Mouse (Mus musculus): ENCODE data around the gene Cuedc1.

Cuedc1 gene

DNA sequence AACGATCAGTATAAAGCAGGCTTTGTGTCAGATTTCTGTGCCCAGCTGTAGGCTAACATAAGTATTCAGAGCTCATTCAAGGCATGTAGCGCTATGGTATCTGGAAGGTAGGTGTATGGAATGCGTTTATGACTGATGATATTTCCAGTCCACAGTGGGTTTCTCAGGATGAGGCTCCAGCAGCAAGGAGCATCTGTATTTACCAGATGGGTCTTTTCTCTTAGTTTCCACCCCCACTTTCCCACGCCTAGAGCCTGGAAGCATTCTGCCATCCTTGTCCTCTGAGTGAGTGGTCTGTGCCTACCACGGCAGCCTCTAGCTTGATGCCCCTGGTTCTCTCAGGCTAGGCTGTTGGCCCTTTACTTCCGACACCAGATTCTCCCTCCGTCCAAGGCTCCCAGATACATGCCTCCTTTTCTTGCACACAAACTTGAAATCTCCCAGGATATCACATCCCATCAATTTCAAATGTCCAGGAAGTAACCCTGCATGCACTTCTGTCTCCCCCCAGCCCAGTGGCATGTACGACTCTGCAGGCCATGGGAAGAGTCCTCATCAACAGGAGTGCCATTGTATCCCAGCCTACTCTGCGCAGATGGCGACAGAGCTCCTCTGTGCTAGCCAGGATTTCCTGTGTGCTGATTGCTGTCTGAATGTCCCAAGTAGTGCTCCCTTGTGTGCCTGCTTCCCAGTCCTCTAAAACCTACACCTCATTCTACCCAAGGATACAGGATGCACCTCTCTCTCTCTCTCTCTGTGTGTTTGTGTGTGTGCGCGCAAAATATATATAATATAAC lies 48.6 kb downstream of the Cuedc1 start:
- DNase-seq (ENCODE audit: low spot score in 2 of 2), result peak in 1 of 2 experiments; percentile 44

DNA sequence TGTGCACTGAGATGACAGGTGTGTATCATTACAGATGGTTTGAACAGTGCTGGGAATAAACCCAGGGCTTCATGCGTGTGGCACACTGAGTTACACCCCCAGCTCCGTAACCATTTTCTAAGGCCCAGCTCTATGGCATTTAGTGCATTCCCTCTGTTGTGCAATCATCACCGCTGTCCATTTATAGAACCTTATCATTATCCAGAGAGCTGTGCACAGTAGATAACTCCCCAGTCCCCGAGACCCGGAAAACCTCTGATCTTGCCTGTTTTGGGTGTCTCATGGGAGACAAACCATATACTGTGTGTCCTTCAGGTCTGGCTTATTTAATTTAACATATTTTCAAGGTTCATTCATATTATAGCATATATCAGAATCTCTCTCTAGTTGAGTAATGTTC lies 49.5 kb downstream of the Cuedc1 start:
- DNase-seq (ENCODE audit: low spot score in 2 of 2), result no peak

DNA sequence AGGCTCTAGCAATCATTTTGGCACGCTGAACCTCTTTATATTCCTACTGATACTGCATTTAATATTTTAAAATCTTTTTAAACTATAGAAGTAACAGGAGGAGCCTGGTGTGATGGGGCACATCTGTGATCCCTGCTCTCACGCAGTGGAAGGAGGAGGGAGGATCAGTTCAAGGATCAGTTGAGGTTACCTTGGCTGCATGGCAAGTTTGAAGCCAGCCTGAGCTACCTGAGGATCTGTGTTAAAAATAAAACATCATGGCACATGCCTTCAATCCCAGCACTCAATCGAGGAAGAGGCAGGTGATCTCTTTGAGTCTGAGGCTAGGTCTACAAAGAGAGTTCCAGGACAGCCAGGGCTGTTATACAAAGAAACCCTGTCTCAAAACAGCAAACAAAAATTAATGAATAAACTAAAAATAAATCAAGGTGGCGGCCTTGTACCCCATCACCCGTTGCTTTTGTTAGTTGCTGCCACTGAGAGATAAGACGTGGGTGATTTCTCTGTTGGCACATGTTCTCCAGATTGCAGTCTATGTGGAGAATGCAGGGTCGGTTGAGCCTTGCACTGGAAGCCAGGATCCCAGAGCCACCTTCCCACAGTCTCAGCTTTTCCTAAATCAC lies 50.3 kb downstream of the Cuedc1 start:
- DNase-seq (ENCODE audit: low spot score in 2 of 2), result no peak

DNA sequence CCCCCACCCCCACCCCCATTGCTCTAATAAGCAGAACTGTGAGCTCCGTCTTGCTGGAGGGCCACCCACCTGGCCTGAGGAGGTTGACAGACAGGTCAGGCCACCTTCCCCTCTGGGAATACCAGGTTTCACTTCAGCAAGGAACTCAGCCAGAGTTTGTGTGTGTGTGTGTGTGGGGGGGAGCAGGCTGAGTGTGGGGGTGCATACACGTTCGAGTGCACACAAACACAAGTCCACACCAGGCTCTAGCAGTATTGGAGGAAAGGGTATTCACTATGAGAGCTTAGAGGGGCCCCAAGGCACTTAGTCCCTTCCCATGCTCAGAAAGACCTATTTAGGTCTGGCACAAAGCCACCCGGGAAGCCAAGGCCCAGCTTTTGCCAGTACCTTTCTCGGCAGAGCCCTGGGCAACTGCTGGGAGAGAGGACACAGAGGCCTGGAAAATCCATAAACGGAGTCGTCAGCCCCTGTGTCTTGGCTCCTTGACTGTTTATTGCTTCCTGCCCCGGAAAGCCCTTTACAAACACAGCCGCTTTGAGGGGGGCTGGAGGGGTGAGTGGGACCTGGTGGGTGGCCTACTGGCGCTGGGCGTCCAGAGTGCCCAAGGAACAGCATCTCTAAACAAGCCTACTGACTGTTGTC lies 50.9 kb downstream of the Cuedc1 start:
- peak in 1 of 2 experiments; percentile 32 for DNase-seq (ENCODE audit: low spot score in 2 of 2)

DNA sequence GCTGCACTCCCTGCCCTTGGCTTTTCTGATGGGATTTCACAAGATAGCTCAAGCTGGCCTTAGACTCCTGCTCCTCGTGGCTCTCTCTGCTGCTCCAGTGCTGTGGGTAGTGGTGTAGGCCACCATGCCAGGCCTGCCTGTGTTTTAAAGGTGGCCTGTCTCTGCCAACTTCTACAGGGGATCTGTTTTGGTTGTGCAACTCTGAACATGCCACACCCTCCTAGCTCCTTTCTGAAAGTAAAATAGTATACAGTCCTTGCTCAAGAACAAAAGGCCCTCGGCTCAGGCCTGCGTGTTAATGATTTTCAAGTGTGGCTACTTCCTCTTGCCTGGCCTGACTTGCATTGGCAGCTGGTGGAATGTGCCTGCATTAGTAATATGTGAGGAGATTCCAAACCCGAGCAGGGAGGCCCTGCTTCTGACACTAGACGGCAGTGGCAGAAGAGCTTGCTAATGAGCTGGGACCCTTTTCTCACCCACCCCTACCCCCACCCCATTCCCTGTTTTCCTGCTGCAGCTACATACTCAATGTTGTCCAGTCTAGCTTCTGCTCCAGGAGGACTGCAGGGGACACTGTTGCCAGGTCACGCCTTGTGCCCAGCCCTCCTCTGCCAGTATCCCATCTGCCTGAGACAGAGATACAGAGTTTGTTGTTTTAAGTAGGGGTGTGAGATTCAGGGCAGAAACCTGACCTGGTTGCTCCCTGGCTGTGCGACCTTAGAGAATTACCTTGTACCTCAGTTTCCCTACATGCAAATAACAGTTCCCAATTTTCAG lies 53.7 kb downstream of the Cuedc1 start:
- no peak for DNase-seq (ENCODE audit: low spot score in 2 of 2)

DNA sequence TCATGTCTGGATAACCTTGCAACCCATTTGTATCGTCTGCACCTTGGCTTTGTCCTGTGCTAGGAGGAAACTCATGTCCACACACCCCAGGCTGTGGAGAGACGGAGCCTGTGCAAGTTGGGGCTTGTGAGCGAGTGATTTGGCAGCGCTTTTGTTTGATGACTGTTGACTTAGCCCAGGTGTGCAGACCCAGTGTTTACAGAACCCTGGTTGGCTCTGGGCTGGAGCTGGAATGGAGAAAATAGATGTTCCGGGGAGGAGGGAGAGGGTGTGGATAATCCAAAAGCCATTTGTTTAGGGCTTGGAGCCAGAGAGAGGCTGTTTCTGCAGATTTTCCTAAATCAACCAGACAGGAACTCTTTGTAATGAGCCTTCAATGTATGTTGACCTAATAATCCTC lies 56.0 kb downstream of the Cuedc1 start:
- no peak for DNase-seq (ENCODE audit: low spot score in 2 of 2)

DNA sequence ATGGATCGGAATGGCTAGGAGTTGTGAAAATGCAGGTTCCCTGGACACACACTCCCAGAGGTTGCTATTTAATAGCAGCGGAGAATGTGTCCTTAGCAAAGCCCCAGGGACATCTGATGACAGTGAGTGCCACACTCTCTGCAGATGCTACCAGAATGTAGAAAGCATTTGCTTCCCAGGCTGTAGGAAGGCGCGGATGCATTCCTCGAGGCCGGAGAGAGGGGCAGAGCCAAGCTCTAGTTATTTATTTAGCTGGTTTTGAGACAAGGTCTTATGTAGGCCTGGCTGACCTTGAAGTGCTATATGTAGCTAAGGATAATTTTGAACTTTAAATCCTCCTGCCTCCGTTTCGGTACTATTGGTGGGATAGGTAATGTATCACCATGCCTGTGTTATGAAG lies 56.6 kb downstream of the Cuedc1 start:
- DNase-seq (ENCODE audit: low spot score in 2 of 2), result no peak

DNA sequence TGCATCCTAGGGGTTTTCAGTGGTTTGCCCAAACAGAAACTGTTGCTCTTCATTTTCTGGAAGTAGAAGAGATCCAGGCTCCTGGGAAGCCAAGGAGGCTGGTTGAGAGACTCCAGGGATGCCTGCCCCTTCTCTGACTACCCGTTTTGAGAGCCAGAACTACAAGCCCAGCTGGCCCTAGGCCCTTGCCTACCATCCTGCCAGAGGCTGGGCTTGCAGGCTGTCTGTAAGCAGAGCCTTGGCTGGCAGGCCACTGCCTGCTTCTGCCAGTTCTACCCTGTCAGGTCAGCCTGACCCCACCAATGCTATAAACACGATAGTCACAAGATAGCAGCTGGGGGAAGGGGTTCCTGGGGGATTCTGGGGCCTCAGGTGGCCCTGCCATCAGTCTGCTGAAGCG lies 57.6 kb downstream of the Cuedc1 start:
- DNase-seq (ENCODE audit: low spot score in 2 of 2), result peak in 1 of 2 experiments; percentile 52

DNA sequence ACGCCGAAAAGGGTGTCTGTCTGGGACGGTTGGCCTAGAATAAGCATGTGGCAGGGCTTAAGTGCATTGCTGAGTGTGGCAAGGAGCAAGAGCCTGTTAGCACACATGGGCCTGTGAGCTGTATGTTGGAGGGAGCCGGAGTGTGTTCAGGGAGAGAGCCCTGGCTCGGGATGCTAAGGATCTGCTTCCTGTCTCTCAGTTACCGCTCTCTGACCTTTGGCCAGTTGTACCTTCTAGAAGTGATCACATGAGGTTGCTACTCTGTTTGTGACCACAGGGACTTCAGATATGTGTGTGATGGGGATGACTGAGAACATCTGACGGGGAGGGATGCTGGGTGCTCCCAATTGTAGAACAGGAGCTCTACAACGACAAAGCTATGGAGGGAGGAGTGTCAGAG lies 58.1 kb downstream of the Cuedc1 start:
- DNase-seq (ENCODE audit: low spot score in 2 of 2), result no peak

DNA sequence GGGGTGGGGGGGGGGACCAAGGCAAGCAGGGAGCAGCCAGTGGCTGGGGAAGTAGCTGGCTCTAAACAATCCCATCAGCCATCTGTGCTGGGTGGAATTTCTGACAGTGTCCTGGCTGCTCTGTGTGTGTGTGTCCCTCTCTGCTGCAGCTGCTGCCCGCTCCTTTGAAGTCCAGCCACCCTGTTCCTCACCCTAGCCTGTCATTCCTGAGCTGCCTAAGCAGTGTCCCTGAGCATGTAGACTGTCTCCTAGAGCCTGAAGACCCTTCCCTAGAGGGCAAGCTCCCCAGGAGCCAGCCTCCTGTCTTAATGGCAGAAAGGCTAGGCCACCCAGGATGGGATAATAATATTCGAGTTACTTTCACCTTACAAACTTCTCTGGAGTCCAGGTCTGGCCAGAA lies 58.5 kb downstream of the Cuedc1 start:
- no peak for DNase-seq (ENCODE audit: low spot score in 2 of 2)

DNA sequence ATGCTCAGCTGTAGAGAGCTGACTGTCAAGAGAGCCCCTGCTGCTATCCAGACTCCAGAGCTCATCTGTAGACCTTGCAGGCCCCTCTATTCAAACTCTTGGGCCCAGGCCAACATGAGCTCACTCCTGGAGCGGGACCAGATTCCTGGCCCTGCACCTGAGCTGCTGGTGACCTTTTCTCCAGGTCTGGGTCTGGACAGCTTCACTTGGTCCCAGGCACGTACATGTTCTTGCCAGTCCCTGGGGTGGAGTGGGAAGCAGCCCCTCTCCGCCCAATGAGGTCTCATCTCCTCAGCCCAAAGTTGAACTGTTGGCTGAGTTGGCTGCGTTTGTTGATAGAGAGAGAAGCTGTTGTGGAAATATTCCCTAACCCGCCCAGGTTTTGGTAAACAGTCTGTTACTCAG lies 61.0 kb downstream of the Cuedc1 start:
- DNase-seq (ENCODE audit: low spot score in 2 of 2), result no peak

DNA sequence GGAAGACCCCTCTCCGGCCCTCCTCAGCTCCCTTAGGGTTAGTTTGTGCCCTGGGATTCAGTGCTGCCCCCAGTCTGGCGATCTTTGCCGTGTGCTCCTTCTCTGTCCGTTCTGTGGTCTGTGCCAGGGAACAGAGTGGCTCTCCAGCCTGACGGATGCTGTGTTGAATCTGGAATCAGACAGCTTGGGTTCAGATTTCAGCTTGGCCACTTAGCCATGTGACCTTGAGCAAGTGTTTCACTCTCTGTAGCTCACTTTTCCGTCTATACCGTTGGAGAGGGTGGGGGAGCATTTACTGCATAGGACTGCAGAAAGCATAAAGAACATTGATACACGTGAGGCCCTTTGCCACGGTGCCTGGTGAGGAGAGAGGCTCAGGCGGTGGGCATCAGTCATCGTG lies 61.5 kb downstream of the Cuedc1 start:
- DNase-seq (ENCODE audit: low spot score in 2 of 2), result no peak

DNA sequence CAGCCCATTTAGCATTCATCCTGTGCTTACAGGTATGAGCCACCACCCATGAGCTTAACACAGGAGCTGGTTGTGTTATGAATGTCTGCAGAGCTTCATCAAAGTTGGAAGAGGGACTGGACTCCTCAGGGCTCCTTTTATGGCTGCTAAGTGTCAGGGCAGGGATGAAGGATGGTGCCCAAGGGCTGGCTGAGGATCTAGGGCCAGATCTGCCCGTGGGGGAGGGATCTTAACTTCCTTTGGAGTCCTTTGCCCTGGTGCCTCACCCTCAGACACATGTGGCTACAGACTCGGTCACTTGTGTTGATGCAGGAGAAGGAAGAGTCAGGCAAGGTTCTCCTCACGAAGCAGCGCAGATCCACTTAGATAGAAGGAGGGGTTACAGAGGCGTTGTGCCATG lies 62.5 kb downstream of the Cuedc1 start:
- DNase-seq (ENCODE audit: low spot score in 2 of 2), result no peak

DNA sequence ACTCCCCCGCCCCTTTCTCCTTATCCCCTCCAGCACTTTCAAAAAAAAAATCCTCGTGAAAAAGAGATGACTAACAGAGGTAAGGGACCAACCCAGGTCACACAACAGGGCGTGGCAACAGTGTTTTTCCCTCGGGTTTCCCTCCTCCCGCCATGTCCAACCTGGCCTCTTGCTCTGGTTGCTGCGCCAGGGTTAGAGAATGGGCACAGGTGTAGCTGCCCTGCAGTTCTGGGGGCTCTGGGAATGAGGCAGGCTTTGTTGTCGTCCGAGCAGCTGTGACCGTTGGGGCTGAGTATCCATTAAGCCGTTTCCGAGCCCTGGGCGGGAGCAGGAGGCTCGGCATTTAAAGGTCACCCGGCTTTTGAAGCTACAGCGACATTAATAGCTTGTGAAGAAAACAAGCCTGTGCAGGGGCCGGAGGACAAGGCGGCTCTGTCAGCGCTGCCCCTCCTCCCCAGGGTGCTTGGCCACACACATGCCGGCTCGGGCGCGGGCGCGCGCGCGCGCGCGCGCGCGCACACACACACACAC lies 63.3 kb downstream of the Cuedc1 start:
- peak in 1 of 2 experiments; percentile 61 for DNase-seq (ENCODE audit: low spot score in 2 of 2)

DNA sequence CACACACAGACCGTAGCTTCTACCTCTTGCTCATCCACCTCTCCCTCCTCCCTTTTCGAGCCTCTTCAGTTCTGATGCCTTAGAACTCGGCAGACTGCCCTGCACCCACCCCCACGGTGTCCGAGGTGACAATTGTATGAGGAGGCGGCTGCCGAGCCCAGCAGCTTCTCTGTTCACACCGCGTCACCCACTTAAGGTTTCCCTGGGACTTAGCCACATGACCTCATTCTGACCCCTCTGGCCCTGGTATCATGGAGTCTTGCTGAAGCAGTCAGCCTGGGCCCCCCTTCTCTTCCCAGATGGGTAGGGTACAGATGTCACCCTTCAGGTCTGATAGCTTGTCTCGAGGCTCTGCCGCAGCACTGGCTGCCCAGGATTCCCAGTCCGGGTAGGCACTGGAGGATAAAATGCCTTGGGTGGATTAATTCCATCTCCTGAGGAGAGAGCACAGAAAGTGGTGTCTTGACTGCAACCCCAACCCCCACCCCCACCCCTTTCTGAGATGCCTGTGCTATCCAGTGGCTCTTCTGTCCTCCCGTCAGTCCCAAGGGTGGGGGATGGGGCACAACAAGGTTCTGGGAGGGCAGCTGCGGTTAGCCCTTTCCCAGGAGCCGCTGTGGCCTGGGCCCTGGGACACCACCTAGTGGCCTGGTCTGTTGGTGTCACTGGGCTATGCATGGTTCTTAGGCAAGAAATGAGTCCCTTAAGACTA lies 63.9 kb downstream of the Cuedc1 start:
- DNase-seq (ENCODE audit: low spot score in 2 of 2), result peak; percentile 76 to 77

DNA sequence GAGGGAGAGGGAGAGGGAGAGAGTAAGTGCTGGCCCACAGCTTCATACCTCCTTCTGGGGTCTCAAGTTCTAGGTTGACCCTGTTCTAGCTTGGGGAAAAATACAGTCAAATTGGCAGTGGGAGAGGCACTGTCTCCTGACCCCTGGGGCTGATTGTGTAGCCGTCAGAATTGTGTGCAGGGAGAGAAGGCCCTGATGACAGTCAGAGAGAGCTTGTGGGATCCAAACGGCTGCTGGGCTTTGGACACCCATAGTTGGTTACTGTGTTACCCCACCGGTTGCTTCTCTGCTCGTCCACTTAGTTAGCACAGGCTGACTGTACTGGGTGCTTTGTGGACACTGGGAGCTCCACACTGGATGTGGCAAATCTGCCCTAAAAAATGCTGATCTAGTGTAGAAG lies 64.9 kb downstream of the Cuedc1 start:
- no peak for DNase-seq (ENCODE audit: low spot score in 2 of 2)

DNA sequence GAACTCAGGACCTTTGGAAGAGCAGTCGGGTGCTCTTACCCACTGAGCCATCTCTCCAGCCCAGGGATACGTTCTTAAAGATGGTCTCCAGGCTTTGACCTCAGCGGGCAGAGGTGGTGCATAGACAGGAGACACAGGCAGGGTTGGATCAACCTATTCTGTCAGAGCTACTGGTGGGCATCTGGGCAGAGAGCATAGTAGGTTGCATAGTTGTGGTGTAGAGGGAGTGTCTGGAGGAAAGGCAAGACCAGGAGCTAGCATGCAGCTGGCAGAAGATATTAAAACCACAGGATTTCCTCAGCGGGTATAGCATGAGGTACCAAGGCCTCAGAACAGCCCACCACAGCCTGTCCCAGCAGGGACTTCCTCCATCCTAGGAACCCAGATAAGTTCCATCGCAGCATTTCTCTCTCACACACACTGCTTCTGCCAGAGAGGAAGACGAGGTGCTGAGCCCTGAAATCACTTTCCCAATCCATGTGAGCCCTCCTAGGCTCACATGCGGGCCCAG lies 66.4 kb downstream of the Cuedc1 start:
- no peak for DNase-seq (ENCODE audit: low spot score in 2 of 2)

DNA sequence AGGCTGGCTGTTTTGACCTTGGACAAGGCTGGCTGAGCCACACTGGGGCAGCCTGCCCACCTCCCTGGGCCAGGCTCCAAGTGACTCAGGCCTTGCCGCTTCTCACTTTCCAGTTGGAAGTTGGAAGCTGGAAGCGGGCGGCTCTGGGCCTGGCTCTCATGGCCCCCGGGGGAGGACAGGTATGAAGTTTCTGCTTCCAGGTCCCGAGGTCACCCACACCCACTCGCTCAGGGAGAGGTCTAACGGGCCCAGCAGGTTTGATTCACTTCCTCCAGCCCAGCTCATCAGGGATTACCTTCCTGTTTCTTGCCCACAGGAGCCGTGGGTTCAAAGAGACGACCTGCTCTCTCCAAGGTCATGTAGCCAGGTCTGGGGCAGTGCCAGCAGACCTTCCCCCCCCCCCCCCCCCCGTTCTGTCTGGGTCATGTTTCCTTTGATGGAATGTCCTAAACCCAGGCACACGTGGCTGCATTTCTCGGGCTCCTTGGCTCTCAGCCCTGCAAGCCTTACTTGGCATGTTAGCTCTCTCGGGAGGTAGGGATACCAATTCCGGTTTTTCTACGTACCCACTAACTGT lies 67.0 kb downstream of the Cuedc1 start:
- no peak for DNase-seq (ENCODE audit: low spot score in 2 of 2)

DNA sequence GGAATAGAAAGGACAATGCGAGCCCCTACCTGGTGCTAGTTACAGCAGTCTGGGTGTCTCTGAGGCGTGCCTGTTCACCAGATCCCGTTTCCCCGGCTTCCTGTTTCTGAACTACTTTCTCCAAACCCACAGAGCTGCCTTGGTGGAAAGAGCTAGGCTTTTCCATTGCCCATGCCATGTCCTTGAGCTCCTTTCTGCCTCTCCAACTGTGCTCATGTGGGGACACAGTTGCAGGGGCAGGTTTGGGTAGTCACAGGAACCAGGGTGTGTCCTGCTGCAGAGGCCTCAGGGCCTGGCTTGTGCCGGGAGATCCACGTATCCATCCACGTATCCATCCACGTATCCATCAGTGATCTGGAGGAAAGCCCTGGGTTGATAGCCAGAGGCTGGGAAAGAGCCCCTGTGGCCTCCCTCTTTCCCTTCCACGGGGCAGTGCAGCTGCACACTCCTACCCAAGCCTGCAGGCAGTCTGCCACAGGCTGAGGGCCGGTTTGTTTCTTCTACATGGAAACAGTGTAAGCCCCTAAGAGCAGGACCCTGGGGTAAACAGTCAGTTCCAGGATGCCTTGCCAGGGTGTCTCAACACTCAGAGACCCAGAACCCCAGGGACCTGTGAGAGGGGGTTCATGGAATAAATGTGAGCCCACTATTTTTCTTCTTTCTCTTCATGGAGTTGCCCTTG lies 68.0 kb downstream of the Cuedc1 start:
- DNase-seq (ENCODE audit: low spot score in 2 of 2), result no peak

DNA sequence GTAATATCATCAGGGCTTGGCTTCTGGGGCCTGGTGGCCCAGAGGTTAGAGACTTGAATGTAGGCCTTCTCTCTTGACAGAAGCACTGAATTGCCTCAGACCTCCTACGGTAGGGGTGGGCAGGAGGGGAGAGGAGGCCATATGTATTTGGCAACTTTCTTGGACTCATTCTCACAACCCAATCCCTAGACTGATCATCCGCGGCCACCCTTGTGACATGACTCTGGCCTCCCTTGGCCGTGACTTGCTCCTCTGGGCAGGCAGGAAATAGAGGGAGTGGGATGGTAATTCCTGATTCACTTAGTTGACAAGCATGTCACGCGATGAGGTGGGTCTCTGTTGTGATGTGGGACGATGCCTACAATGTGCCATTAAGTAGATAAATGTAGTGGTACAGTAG lies 68.6 kb downstream of the Cuedc1 start:
- no peak for DNase-seq (ENCODE audit: low spot score in 2 of 2)
